8 mouse cellular contexts compared by ENCODE assay signal in genomic region chr12:21543153-21543894, GRCm38 (mm10).
DNase-seq lines count a peak whose midpoint lies in the region; ATAC-seq lines count a peak whose summit lies in the region.
"Not testable (repeated sequence)": the region's sequence is repeated elsewhere in the genome, so short reads cannot be mapped to it uniquely, and the experiment has no call there.

No protein-coding gene starts in this region.

- H3K9ac ChIP-seq in ES-E14 (ENCODE audit: insufficient read depth, low read depth, low read length, poor library complexity, severe bottlenecking): peak overlapping the region; percentile 97
- peak overlapping the region; percentile 57 for H3K9ac ChIP-seq in forebrain, embryonic 15.5 days (replicated peaks)
- peak overlapping the region; percentile 71 for H3K9ac ChIP-seq in neural tube, embryonic 13.5 days

- H3K4me1 ChIP-seq in ES-E14 (ENCODE audit: control insufficient read depth in 2 of 2, insufficient read depth in 2 of 2, low read length in 2 of 2, poor library complexity in 1 of 2); forebrain, embryonic 15.5 days; neural tube, embryonic 13.5 days (replicated peaks): not testable (repeated sequence)

- not testable (repeated sequence) for H3K9me3 ChIP-seq in ES-E14 (ENCODE audit: control insufficient read depth, insufficient read depth, low read depth, low read length); forebrain, embryonic 15.5 days; neural tube, embryonic 13.5 days

- intact Hi-C loops in heart, postnatal 25 days (cut with DNase I): not testable (repeated sequence)

- ATAC-seq in forebrain, embryonic 15.5 days (replicated peaks): peak; percentile 83
- peak; percentile 77 for ATAC-seq in neural tube, embryonic 13.5 days (ENCODE audit: low read depth)

- H3K4me2 ChIP-seq in forebrain, embryonic 15.5 days (replicated peaks): peak overlapping the region; percentile 71
- peak overlapping the region; percentile 67 for H3K4me2 ChIP-seq in neural tube, embryonic 13.5 days

- in situ Hi-C loops in ES-E14 (cut with MboI; ENCODE audit: low sequenced_read_pairs in 2 of 2, unreplicated experiment in 2 of 2): not testable (repeated sequence)

- peak overlapping the region; percentile 79; the same call in 1 of the 2 replicates for H3K27ac ChIP-seq in ES-E14 (ENCODE audit: insufficient read depth, low read depth, low read length, poor library complexity, severe bottlenecking)
- H3K27ac ChIP-seq in forebrain, embryonic 15.5 days (replicated peaks); neural tube, embryonic 13.5 days (replicated peaks): not testable (repeated sequence)

- H3K36me3 ChIP-seq in ES-E14 (ENCODE audit: control insufficient read depth, insufficient read depth, low read length, poor library complexity, severe bottlenecking); forebrain, embryonic 15.5 days; neural tube, embryonic 13.5 days: not testable (repeated sequence)

- H3K4me3 ChIP-seq in ES-E14 (ENCODE audit: insufficient read depth in 1 of 2, low read depth in 1 of 2, low read length in 2 of 2, poor library complexity in 1 of 2, severe bottlenecking in 1 of 2): peak overlapping the region; percentile 84 to 100
- H3K4me3 ChIP-seq in forebrain, embryonic 15.5 days: peak overlapping the region; percentile 56
- H3K4me3 ChIP-seq in neural tube, embryonic 13.5 days: peak overlapping the region; percentile 52

- DNase-seq in ES-E14 (ENCODE audit: low read depth, low spot score): peak; percentile 46
- peak; percentile 72 for DNase-seq in cerebellum, adult 11-12 months
- DNase-seq in heart, postnatal 25 days (ENCODE audit: low spot score): peak; percentile 59
- DNase-seq in layer of hippocampus, adult 11-12 months (ENCODE audit: low spot score): peak; percentile 49
- peak; percentile 70 for DNase-seq in lung, adult 18-20 months
- DNase-seq in telencephalon, adult 2 months (ENCODE audit: low read depth, low spot score): peak; percentile 27

- WGBS in forebrain, embryonic 15.5 days: 4% methylated on average over 34 of the region's 34 CpGs
- 4% methylated on average over 34 of the region's 34 CpGs for WGBS in neural tube, embryonic 13.5 days

- H3K27me3 ChIP-seq in forebrain, embryonic 15.5 days; neural tube, embryonic 13.5 days: not testable (repeated sequence)
